Mouse (Mus musculus) lung, embryonic 16.5 days (tissue): ENCODE data around the gene Nek6. TPM values are rescaled to one million over a fixed set of nuclear protein-coding genes. Genes with fewer than 3 reads are reported as not detected.

Experiments used
- ATAC-seq: fragments of 200-750 bp; cut with Nextera tagmentation; 2 replicates; pipeline ENCODE4 v1.8.0; 2017; ENCODE audit warnings: low read depth, mild to moderate bottlenecking, moderate library complexity
- H3K27ac ChIP-seq: fragments of 300-500 bp; sonication (generic); 2 replicates; pipeline ENCODE4 v1.5.1; 2014; ENCODE audit warnings: mild to moderate bottlenecking, control low read depth, low read length
- H3K27me3 ChIP-seq: fragments of 300-500 bp; sonication (generic); 2 replicates; pipeline ENCODE4 v1.6.1; 2014; ENCODE audit warnings: low read depth, low read length, mixed read lengths; ENCODE audit not compliant: control insufficient read depth, insufficient read depth
- H3K36me3 ChIP-seq: fragments of 300-500 bp; sonication (generic); 2 replicates; pipeline ENCODE4 v1.6.1; 2014; ENCODE audit warnings: low read length; ENCODE audit not compliant: control insufficient read depth, insufficient read depth
- H3K4me1 ChIP-seq: fragments of 300-500 bp; sonication (generic); replicated peaks from 2 replicates; pipeline ENCODE4 v1.6.1; 2014; ENCODE audit warnings: low read length, mixed read lengths; ENCODE audit not compliant: control insufficient read depth, insufficient read depth
- H3K4me2 ChIP-seq: fragments of 300-500 bp; sonication (generic); 2 replicates; pipeline ENCODE4 v1.6.1; 2014; ENCODE audit warnings: low read depth, low read length, control low read depth
- H3K4me3 ChIP-seq: fragments of 300-500 bp; sonication (generic); 2 replicates; pipeline ENCODE4 v1.5.1; 2014; ENCODE audit warnings: mild to moderate bottlenecking, low read length, control low read depth
- H3K9ac ChIP-seq: fragments of 300-500 bp; sonication (generic); 2 replicates; pipeline ENCODE4 v1.6.1; 2014; ENCODE audit warnings: low read length, control low read depth
- H3K9me3 ChIP-seq: fragments of 300-500 bp; sonication (generic); 2 replicates; pipeline ENCODE4 v1.6.1; 2016; ENCODE audit warnings: low read length; ENCODE audit not compliant: control insufficient read depth
- whole genome bisulfite sequencing: fragments of 180-500 bp; shearing (Covaris S2); extraction: QIAGEN DNeasy Blood & Tissue Kit; methylation state at CpG from one replicate; pipeline ENCODE4 v1.1.7; 2014; 5-methylcytosine and 5-hydroxymethylcytosine counted together
- polyA plus RNA-seq: library from polyadenylated mRNA; unstranded; fragments of >200 nt; fragmentation: Nextera tagmentation; extraction: Ambion mirVana; gene quantifications from 2 replicates; pipeline ENCODE4 v1.2.1, GENCODE M21; 2015

Nek6 gene
- polyA plus RNA-seq, 1 experiment from 2014 or later = 122 TPM

DNA sequence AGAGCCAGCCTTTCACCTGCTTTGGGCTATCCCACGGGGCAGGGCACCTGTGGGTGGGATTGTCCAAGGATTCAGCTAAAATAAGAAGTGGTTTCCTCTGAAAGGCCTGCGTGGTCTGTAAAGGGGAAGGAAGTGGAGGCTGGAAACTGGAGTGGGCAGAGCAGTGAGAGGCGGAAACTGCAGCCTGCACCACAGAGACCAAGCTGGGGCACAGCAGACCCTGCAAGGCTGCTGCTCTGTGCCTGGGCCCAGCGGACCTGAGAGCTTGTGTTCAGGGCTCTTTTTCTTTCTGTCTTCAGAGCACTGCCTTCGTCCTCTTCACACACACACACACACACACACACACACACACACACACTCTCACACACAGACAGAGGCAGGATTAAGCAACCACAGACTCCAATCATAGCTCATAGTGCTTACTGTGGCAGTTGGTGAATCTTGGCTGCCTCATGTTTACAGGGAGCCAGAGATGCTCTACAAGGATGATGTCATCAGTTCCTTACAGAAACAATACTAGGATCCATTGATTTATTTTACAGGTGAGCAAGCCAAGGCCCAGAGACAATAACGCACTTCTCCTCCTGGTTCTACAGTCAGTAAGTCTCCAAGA lies 30.2 kb upstream of the Nek6 start:
- no peak overlapping the region for H3K4me3 ChIP-seq
- 66% methylated on average over 6 of the region's 6 CpGs for WGBS
- H3K4me1 ChIP-seq = peaks cover 20% of the 10 kb centered on the region
- H3K27ac ChIP-seq = peak overlapping the region; percentile 48; the same call in 1 of the 2 replicates
- ATAC-seq = no peak
- H3K36me3 ChIP-seq = no peaks in the 10 kb centered on the region
- H3K9me3 ChIP-seq = 0 out of 2 replicates have a peak, but pooled peaks cover 4% of the 10 kb centered on the region
- no peaks in the 10 kb centered on the region for H3K27me3 ChIP-seq
- H3K4me2 ChIP-seq = no peak overlapping the region
- no peak overlapping the region for H3K9ac ChIP-seq

- Histone ChIP-seq H3K27ac (no peak overlapping the region), H3K27me3 (no peaks in the 10 kb centered on the region), H3K4me1 (peaks cover 26% of the 10 kb centered on the region), H3K4me2 (no peak overlapping the region), H3K9ac (no peak overlapping the region), H3K9me3 (0 out of 2 replicates have a peak, but pooled peaks cover 4% of the 10 kb centered on the region), H3K4me3 (no peak overlapping the region), H3K36me3 (no peaks in the 10 kb centered on the region)
- 84% methylated on average over 3 of the region's 3 CpGs for WGBS
- no peak for ATAC-seq
Observed at GRCm38 (mm10) chr2:38482122-38482521, 29.3 kb upstream of the Nek6 start.

GRCm38 (mm10) chr2:38483058-38483704 lies 28.3 kb upstream of the Nek6 start:
- H3K27me3 ChIP-seq = no peaks in the 10 kb centered on the region
- no peak overlapping the region for H3K4me3 ChIP-seq
- H3K27ac ChIP-seq = no peak overlapping the region
- H3K4me1 ChIP-seq = peaks cover 26% of the 10 kb centered on the region
- WGBS = 80% methylated on average over 7 of the region's 7 CpGs
- H3K36me3 ChIP-seq = no peaks in the 10 kb centered on the region
- no peak overlapping the region for H3K9ac ChIP-seq
- H3K9me3 ChIP-seq = 0 out of 2 replicates have a peak, but pooled peaks cover 4% of the 10 kb centered on the region
- H3K4me2 ChIP-seq = no peak overlapping the region
- ATAC-seq = no peak

DNA sequence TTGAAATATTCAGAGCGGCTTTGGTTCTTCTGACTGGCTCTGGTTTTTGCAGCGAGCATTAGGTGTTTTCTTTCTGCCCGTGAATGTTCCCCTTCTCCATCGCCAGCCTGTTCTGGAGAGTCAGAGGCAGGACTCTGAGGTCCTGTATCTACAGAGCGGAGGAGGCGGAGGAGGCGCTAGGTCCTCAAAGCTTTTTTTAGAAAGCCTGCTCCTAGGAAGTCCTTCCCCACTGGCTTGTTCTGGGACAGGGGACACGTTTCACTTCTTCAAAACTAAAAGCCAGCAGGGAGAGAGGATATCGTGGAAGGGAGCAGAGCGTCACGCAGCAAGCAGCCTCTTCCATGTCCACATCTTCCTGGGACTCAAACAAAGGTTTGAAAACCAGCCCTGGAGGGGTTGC lies 26.9 kb upstream of the Nek6 start:
- Histone ChIP-seq H3K4me2 (no peak overlapping the region), H3K9ac (no peak overlapping the region)

GRCm38 (mm10) chr2:38485409-38485808 lies 26.0 kb upstream of the Nek6 start:
- ATAC-seq = no peak
- no peaks in the 10 kb centered on the region for H3K27me3 ChIP-seq

More for the DNA sequence above, 26.9 kb upstream of the Nek6 start:
- no peak for ATAC-seq
- Histone ChIP-seq H3K36me3 (no peaks in the 10 kb centered on the region), H3K4me1 (peaks cover 26% of the 10 kb centered on the region), H3K27ac (peak overlapping the region; percentile 33), H3K4me3 (no peak overlapping the region), H3K27me3 (no peaks in the 10 kb centered on the region), H3K9me3 (0 out of 2 replicates have a peak, but pooled peaks cover 4% of the 10 kb centered on the region)
- WGBS = 57% methylated on average over 11 of the region's 11 CpGs

DNA sequence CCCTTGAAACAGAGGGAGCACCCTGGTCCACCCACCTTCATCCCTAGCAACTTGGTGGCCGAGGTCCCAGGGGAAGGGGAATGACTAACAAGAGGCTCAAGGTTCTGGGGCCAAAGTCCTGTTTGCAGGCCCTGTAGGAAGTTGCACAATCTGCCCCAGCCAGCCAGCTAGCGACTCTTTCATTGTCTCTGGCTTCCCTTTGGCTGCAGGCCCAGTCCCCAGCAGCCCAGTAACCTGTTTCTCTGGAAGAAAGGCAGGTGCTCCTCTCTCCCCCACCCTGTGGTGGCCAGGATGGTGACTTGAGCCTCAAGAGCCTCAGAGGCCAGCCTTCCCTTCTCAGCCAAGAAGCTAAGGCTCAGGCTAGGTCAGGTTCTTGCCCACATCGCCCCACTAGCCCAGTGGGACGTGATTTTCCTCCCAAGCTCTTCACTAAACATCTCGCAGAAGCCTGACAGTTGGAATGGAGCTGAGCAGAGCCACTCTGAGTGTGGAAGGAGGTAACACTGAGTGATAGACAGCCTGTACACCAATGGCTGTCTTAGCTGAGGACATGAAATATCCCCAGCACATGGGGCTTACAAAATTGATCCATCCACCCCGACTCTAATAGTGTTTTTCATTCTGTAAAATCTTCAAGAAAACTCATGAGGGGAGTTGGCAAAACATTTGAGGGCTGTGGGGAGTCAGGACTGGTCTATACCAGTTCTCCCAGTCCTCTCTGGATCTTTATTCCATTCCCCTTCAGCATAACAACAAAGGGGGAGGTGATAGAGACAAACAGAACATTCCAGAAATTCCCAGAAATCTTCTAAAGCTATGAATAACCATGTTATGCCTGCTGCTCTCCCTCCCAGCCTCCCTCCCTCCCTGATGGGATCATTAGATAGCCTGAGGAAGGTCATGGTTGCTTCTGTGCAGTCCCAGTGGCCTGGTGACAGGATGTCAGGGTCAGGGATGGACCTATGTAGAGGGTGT lies 25.2 kb upstream of the Nek6 start:
- WGBS = 36% methylated on average over 6 of the region's 6 CpGs
- H3K36me3 ChIP-seq = no peaks in the 10 kb centered on the region
- H3K4me1 ChIP-seq = peaks cover 26% of the 10 kb centered on the region
- no peak overlapping the region for H3K4me2 ChIP-seq
- H3K27ac ChIP-seq = peak overlapping the region; percentile 87
- 0 out of 2 replicates have a peak, but pooled peaks cover 4% of the 10 kb centered on the region for H3K9me3 ChIP-seq
- no peak overlapping the region for H3K9ac ChIP-seq
- ATAC-seq = peak; percentile 90
- H3K4me3 ChIP-seq = no peak overlapping the region
- H3K27me3 ChIP-seq = no peaks in the 10 kb centered on the region

More at GRCm38 (mm10) chr2:38485409-38485808, 26.0 kb upstream of the Nek6 start:
- Histone ChIP-seq H3K9ac (no peak overlapping the region), H3K4me2 (no peak overlapping the region), H3K4me3 (no peak overlapping the region), H3K9me3 (0 out of 2 replicates have a peak, but pooled peaks cover 4% of the 10 kb centered on the region), H3K36me3 (no peaks in the 10 kb centered on the region), H3K4me1 (peaks cover 26% of the 10 kb centered on the region), H3K27ac (peak overlapping the region; percentile 87)
- 67% methylated on average over 3 of the region's 3 CpGs for WGBS

DNA sequence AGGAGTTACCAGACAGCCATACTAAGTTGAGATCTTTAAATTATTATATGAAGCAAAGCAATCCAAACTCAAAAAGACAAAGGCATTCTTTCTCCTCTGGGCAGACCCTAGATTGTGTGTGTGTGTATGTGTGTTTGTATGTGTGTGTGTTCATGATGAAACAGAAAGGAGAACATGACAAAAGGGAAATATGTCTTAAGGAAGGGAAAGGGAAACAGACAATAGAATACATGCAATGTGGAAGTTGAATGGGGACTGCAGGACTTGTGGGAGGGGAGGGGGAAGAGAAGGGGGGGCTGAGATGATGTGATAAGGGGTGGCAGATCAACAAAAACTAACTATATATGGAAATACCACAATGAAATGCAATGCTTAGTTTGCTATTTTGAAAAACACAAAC lies 13.8 kb upstream of the Nek6 start:
- no peaks in the 10 kb centered on the region for H3K27me3 ChIP-seq
- no peak overlapping the region for H3K4me3 ChIP-seq
- H3K4me1 ChIP-seq = peaks cover 2% of the 10 kb centered on the region
- H3K27ac ChIP-seq = no peak overlapping the region
- no peak for ATAC-seq
- H3K36me3 ChIP-seq = no peaks in the 10 kb centered on the region
- no peak overlapping the region for H3K4me2 ChIP-seq
- no peak overlapping the region for H3K9ac ChIP-seq
- H3K9me3 ChIP-seq = no peaks in the 10 kb centered on the region

- WGBS = 32% methylated on average over 1 of the region's 1 CpGs
- H3K27me3 ChIP-seq = no peaks in the 10 kb centered on the region
- H3K4me2 ChIP-seq = peak overlapping the region; percentile 33; the same call in 1 of the 2 replicates
- ATAC-seq = peak; percentile 92
- H3K9me3 ChIP-seq = no peaks in the 10 kb centered on the region
- no peaks in the 10 kb centered on the region for H3K36me3 ChIP-seq
- H3K4me3 ChIP-seq = peak overlapping the region; percentile 1; the same call in 1 of the 2 replicates
- peaks cover 2% of the 10 kb centered on the region for H3K4me1 ChIP-seq
- H3K27ac ChIP-seq = peak overlapping the region; percentile 91
- no peak overlapping the region for H3K9ac ChIP-seq
Observed at GRCm38 (mm10) chr2:38501606-38502005, 9.8 kb upstream of the Nek6 start.

- Histone ChIP-seq H3K27me3 (no peaks in the 10 kb centered on the region), H3K4me1 (peaks cover 2% of the 10 kb centered on the region), H3K4me3 (no peak overlapping the region), H3K9me3 (no peaks in the 10 kb centered on the region), H3K4me2 (no peak overlapping the region), H3K27ac (peak overlapping the region; percentile 91), H3K9ac (no peak overlapping the region), H3K36me3 (no peaks in the 10 kb centered on the region)
- 46% methylated on average over 6 of the region's 6 CpGs for WGBS
- peak; percentile 67 for ATAC-seq
Observed at GRCm38 (mm10) chr2:38502123-38502522, 9.3 kb upstream of the Nek6 start.
